Mouse (Mus musculus): Measurements from ENCODE around the gene Cryba2.

The Cryba2 gene

DNA sequence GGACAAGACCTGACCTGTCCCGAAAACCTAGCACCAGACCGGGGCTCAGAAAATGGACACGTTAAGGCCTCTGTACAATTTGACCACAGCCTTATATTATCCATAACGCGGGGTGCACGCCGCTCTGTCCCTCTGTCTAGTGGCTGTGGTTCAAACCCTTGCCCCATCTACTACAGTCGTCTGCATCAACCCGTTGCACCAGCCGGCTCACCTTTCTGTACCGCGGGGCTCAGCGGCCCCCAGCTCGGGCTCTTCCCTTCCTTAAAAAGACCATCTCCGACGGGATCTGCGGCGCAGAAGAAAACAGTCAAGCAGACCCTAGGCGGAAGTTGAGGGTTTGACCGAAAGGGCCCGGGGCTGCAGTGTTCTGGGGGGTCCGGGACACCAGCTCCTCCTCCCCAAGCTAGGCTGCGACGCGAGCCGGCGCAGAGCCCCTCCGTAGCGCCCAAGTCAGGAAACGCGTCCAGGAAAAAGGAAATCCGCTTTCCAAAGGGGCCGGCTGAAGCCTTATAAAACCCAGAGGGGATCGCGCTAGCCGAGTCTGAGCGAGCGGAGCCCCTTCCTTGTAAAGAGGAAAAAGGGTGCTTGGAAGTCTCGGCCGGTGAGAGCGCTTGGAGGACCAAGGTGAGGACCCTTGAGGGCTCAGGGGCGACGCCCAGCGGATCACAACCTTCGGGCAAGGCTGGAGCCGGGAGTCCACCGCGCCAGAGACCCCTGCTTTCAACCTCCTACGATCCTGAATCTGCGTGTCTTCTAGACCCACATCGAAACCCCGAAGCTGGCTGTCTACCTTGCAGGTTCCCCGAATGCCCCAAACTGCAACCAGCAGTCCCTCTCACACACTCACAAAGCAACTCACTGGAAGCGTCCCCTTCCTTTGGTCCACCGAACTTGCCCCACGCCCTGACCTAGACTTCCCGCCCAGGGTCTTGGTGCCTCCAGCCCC is 8.5 kb downstream of the Cryba2 start:
- DNase-seq, result no peak

DNA sequence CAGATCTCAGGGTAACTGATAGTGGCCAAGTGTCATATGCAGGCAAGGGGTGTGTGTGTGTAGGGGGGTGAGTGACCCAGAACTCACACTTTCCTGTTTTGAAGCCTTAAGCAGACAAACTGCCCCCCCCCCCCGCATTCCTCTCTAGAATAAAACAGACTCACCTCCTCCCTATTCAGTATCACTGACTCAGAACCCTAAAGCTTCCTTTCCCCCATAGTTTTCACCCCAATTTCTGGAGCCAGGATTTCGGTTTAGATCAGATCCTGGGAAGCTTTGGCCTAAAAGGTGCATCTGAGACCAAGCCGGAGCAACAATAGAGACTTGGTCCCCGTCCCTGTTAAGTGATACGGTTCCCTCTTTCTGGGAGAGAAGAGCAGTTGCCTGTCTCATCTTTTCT is 9.5 kb downstream of the Cryba2 start:
- DNase-seq, result no peak

DNA sequence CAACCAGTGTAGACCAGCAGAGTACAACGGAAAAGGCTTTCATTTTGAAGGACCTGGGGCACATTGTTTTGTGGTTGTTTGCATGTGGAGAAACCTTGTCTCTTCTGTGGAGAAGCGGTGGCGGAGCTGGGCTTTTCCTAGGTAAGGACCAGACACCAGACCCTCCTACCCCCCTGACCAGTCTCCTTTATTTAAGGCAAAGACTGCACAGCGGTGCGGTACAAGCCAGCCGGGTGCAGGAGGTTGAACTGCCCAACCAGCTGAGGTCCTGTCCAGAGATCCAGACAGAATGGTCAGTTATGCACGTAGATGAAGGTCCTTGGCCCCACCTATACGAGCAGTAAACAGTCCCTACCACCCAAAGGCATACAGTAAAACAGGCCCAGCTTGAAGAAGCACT is 10.1 kb downstream of the Cryba2 start:
- no peak for DNase-seq

DNA sequence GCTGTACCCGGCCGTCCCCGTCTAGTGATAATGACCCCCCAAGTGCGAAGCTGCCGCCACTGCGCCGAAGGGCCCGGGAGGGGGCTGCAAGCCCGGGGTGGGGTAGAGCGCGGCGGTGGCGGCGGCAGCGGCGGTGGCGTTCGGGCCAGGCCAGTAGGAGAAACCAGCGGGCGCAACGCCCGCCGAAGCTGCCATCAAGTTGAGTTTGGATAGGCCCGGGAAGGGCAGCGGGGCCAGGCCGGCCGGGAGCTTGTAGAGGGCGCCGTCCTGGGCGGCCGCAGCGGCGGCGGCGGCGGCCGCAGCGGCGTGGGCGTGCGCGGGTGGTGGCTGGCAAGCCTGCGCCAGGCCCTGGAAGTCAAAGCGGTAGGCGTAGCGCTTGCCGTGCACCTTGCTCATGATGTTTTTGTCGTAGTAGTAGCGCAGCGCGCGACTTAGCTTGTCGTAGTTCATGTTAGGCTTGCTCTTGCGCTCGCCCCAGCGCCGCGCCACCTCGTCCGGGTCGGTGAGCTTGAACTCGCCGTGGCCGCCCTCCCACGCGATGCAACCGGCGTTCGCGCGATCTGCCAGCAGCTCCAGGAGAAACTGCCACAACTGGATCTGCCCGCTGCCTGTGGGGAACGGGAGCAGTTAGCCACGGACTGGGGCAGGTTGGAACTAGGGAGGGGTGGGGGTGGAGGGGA is 10.7 kb downstream of the Cryba2 start:
- no peak for DNase-seq

DNA sequence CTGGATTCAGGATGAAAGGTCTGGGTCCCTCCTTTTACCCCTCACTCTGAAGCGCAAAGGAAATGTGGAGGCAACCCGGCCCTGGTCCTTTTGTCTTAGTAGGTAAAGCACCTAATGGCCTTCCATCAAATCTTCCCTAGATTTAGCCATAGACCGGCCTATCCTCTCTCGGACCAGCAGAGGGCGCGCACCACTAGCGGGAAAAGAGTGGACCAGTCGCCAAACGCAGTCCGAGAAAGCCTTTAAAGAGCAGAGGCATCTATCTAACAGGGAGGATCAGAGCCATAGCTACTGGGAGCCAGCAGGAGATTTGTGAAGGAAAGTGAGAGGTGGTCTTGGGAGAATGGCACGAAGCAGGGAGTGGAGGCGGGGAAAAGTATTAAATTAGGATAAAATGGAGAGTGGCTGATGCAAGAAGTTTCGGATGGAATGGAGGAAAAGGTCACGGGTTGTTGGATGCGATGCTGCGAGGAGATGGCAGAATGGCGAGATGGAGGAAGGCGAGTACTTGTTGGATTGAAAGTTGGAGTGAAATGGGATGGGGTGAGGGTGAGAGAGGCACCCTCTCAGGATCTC is 12.1 kb downstream of the Cryba2 start:
- DNase-seq, result peak; percentile 84

DNA sequence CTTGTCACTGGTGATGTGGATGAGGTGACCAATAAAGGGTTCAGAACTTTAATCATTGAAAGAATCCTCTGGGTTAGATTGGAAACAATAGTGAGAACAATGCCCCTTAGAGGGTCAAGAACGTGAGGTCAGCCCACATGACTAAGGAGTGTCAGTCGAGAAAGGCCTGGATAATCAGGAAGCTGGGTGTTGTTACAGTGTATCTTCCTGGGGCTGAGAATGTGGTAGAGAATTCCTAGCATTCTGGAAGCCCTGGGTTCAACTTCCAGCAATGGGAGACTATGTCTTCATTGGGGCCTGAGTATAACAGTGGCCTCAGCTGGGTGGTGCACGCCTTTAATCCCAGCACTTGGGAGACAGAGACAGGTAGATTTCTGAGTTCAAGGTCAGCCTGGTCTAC is 15.7 kb downstream of the Cryba2 start:
- no peak for DNase-seq

DNA sequence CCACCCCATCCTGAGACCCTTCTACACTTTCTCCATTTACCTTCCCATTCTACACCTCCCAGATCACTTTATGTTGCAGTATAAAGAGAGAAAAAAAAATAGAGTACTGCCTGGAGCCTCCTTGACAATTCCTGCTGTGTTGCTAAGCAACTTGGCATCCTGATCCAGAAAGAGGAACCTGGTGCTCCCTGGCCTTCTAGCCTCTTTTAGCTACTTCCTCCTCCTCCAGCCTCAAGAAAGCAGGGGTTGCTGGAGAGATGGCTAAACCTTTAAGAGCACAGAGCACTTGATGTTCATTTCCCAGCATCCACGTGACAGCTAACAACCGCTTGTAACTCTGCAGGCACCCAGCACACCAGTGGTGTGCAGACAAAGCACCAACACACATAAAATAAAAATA is 20.7 kb downstream of the Cryba2 start:
- DNase-seq, result no peak

DNA sequence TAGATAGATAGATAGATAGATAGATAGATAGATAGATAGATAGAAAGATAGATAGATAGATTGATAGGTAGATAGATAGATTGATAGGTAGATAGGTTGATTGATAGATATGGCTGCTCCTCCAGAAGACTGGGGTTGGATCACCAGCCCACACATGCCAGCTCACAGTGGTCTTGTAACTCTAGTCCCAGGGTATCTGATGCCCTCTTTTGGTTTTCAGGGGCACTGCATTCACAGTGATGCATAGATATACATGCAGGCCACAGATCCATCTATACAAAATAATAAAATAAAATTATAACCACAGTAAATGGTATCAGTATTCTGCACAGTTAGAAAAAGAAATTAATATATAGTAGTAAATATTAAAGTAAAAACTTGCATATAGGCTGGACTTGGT is 31.2 kb downstream of the Cryba2 start:
- DNase-seq, result no peak

DNA sequence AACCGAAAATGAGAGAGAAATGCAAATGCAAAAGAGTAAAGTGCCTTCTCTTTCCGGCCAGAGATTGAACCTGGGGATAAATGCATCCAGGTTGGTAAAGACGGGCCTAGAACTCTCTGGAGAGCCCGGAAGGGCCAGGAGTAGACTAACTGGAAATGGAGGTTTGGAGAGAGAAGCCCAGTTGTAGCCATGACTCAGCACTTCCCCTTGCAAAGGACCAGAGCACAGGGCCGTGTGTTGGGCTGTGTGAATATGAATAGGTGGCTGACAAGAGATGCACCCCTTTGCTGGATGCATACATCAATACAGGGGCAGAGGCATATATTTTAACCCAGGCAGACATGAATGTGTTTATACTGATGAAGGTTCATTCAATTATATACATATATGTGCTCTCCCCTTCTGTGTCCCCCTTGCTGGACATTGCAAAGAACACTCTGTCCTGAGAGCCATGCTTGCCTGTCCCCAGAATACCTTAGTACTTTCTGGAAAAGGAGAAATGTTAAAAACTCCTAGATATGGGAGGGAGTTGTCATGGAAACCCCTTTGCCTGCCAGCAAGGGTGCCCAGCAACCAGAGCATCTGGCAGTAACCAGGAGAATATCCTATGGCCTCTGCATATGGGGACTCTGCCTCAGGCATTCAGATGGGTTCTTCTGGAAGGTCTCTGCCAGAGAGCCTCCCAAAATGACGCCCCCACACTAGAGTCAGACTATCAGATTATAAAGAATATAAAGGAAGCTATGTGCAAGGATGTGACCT is 33.5 kb downstream of the Cryba2 start:
- DNase-seq, result peak; percentile 41

DNA sequence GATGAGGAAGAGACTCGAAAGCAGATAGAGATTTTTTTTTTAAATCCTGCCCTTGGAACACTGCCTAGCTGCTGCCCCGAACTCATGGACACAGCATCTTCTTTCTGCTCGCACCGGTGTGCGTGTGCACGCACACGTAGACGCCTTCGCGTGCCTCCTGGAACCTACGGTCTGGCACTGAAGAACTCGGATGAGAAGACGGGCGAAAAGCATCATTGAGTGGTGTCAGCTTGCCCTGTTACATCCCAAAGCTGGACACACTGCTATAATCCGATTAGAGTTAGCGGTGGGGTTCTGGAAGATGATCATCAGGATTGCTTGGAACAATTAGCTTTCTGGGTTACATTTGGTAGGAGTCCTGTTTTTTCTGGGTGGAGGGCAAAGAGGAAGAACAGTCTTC is 34.1 kb downstream of the Cryba2 start:
- DNase-seq, result no peak

DNA sequence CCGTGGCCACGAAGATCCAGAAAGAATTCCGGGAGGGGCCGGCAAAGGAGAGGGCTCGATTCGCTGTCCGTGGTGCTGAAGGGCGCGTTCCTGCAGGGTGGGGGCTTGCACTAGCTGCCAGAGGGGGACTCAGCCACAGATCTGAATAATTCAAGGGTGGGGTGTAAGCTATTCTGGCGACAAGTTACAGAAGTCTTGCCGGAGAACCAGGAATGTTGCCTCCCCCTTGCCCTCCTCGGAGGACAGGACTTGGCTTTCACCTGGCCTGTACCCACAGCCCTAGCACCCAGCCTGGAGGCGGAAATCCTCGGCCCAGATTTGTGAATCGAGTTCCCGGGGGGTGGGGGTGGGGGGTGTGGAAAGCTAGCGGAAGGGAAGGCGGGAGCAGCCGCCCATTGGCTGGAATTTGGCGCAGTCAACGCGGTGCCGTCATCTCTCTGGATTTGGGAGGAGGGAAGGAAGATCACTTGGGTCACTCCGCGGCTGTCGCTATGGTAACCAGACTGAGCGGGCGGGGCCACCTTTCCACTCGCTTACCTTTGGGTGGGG is 34.7 kb downstream of the Cryba2 start:
- DNase-seq, result peak; percentile 98

DNA sequence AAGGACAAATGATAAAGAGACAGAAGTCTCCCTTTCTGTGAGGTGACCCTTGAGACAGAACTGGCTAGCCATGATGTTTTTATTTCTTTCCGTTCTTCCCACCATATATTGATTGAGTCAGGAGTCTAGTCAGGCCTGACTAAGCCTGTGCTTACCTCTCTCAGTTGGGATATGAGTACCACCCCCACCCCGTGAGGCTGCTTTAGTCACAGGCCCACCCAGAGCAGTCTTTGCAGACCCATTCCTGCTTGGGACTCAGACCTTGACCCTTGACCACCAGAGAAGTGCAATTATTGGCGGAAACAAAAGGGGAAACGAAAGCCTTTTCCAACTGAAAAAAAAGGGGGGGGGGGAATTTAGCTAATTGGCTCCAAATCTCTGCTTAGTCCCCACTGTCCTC is 35.3 kb downstream of the Cryba2 start:
- peak; percentile 62 for DNase-seq

DNA sequence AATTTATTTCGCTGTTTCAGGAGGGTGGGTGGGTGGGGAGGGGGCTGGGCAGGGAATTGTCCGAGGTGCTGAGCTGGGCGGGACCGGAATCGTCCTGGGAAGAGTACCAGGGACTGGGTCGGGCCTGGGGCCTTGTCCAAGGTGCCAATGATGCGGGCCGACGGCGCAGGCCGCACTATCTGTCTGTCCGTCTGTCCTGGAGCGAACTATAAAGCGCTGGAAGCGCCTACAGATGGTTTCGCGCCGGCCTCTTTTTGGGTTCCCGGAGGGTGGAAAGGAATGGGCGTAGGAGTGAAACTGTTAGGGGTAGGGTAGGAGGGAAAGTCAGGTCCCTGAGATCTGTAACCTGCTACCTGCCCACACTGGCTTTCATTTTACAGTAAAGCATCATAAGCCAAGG is 35.7 kb downstream of the Cryba2 start:
- DNase-seq, result peak; percentile 50

DNA sequence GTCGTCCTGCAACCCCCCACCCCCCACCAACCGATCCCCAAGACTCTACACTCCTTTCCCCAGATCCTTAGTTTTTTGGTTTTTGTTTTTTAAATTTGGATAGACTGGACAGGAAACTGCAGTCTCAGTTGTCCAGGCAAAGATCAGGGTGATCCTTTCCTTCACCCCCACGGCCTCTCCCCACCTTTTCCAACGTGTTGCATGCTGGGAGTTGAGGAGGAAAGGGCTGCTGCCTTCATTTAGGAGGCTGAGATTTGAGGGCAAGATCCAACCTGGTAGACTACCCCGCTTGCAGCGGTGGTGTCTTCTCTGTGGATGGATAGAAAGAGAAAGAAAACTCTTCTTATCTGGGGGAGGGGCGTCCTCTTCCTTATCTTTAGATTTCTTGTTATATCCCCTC is 36.2 kb downstream of the Cryba2 start:
- DNase-seq, result peak; percentile 66

DNA sequence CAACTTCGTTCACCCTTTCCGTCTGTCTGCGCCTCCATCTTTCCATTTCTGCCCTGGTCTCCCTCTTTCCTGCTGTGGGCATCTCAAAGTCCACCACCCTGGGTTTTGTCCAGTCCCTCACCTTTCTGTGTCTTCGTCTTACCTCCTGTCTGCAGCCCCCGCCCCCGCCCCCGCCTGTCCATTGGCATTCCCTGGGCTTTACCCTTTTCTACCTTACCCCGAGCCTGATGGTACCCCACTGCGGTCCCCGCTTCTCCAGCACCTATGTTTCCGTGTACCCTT is 36.6 kb downstream of the Cryba2 start:
- DNase-seq, result peak; percentile 55

DNA sequence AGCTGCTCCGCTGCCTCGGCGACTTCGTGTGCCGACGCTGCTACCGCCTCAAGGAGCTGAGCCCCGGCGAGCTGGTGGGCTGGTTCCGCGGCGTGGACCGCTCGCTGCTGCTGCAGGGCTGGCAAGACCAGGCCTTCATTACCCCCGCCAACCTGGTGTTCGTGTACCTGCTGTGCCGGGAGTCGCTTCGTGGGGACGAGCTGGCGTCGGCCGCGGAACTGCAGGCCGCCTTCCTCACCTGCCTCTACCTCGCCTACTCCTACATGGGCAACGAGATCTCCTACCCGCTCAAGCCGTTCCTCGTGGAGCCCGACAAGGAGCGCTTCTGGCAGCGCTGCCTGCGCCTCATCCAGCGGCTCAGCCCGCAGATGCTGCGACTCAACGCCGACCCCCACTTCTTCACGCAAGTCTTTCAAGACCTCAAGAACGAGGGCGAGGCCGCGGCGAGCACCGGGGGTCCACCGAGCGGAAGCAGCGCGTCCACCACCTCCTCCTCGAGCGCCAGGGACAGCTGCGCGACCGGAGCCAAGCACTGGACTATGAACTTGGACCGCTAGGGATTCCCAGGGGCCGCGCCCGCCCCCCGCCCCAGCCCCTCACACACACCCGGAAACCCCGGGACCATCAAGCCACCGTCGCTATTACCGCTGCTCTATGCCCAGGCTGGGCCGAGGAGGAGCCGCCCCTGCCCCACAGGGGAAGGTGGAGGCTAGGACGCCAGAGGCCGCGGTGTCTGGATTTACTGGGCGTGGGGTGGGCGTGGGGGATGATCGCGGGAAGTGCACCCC is 37.1 kb downstream of the Cryba2 start:
- DNase-seq, result peak; percentile 57

DNA sequence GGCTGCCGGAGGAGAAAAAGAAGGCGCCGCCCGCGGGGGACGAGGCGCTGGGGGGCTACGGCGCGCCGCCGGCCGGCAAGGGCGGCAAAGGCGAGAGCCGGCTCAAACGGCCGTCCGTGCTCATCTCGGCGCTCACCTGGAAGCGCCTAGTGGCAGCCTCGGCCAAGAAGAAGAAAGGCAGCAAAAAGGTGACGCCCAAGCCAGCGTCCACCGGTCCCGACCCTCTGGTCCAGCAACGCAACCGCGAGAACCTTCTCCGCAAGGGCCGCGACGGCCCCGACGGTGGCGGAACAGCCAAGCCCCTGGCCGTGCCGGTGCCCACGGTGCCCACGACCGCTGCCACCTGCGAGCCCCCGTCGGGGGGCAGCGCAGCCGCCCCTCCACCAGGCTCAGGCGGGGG is 37.8 kb downstream of the Cryba2 start:
- no peak for DNase-seq

DNA sequence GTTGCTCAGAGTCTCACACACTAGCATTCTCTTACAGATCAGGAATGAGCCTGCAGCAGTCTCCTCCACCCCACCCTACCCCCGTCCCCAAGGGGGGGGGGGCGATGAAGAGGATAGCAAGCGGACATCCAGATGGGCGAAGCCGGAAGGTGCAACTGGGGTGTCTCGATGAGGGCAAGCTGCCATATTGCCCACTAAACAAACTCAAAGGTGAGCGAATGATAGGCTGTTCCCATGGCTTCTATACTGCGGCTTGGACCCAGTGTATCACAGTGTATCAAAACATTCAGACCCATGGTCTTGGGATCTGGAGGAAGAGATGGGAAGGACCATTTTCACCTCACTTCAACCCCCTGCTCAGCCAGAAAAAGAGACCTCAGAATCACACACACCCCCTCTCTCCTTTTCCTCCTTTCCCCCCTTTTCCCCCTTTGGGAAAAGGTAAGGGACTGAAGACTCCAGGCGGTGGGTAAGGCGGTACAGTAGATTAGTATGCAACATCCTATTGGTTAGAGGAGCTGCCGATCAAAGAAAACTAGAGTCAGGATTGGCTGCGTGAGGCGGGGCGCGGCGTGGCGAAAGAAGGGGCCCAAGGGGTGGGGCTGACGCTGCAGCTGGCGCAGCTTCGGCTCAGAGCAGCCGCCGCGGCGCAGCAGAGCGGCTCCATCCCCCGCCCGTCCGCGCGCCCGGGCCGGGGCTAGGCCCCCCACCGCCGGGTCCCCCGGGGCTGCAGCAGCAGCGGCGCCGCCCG is 38.5 kb downstream of the Cryba2 start, which contains the start of gene Cdk5r2:
TSS of gene Cdk5r2 (plus strand) at position 629 of the 751 bp plus-strand sequence.
- DNase-seq, result peak; percentile 99

DNA sequence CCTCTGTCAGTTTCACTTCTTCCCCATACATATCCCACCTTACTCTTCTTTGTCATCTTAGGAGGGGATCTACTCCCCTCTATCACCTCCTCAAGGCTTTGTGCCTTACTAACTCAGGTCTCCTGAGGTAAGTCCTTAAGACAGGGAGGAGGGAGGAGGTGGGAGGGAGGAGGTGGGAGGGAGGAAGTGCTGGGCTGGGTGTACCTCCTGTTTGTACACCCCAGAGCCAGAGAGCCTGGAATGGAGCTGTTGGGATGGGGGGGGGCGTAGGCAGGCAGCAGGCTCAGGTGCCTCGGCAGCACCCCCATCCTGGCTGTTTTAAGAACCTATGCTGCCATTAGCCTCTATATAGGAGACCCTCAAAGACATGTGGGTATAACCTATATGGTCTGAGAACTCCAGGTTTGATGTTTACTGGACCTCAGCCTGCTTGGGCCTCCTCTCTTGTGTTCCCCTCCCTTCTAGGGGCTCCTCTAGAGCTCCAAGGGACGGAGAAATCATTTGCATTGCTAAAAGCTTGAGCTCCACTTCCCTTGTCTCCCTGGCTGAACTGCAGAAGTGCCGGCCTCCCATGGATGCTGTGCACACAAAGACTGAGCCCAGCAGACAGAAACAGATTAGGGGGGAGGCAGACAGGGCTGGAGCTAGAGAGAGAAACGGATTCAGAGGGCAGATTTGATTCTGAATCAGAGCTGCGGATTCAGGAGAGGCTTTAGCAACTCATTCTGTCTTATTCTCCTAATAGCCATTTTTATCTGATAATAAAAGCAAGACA is 41.8 kb downstream of the Cryba2 start:
- DNase-seq, result no peak

DNA sequence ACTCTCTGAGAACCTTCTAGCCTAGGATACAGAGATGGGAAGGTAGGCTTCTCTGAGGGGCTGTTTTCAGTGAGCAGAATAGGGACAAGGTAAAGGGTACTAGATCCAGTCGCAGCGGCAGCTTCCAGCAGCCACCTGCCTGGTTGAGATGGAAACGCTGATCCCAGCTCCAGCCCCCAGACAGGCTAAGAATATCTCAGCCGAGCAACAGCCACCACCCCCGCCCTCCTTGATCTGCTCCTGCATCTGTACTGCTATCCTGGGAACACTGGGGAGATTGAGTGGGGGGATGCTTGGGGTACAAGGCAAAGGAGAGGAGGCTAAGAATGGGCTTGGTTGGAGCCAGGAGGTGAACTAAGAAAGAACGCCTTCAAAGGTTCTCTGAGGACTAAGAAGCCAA is 42.7 kb downstream of the Cryba2 start:
- no peak for DNase-seq

DNA sequence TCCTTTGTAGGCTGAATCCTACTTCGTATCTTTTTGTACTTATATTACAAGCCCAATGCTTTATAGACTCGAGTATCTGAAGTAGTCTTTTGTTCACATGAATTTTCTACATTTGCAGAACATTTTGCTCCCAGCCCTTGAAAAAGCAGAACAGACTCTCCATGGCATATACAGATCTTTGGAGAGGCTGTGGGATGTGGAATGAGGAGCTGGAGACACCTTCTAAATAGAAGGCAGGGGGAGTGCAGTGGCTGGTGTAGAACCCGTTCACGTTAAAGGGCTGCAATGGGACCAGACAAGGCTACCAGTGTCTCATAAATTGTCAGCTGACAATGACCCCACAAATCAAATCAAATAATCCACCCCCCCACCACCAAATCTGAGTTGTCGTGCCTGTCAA is 44.0 kb downstream of the Cryba2 start:
- no peak for DNase-seq
